Mouse (Mus musculus) lung, embryonic 14.5 days (tissue): Measurements from ENCODE around the gene Sec16a. TPM values are rescaled to one million over a fixed set of nuclear protein-coding genes. Genes with fewer than 3 reads are reported as not detected.
A peak's percentile ranks its signal among the peaks of the same experiment; 100 is the strongest.

ENCODE experiments used
- ATAC-seq: fragments of 200-750 bp; cut with Nextera tagmentation; 2 replicates; pipeline ENCODE4 v1.8.0; 2017; ENCODE audit warnings: mild to moderate bottlenecking, moderate TSS enrichment, moderate library complexity; ENCODE audit not compliant: insufficient read depth
- DNase-seq: peaks from one replicate; pipeline ENCODE4 v3.0.0-alpha.2; 2015
- H3K27ac ChIP-seq: fragments of 300-500 bp; sonication (generic); 2 replicates; pipeline ENCODE4 v1.5.1; 2014; ENCODE audit warnings: low read depth, mild to moderate bottlenecking, moderate library complexity
- H3K27me3 ChIP-seq: fragments of 300-500 bp; sonication (generic); 2 replicates; pipeline ENCODE4 v1.6.1; 2014; ENCODE audit warnings: low read length, control low read depth; ENCODE audit not compliant: insufficient read depth
- H3K36me3 ChIP-seq: fragments of 300-500 bp; sonication (generic); 2 replicates; pipeline ENCODE4 v1.6.1; 2014; ENCODE audit warnings: control low read depth; ENCODE audit not compliant: insufficient read depth
- H3K4me1 ChIP-seq: fragments of 300-500 bp; sonication (generic); 2 replicates; pipeline ENCODE4 v1.6.1; 2014; ENCODE audit warnings: antibody characterized with exemption, control low read depth; ENCODE audit not compliant: insufficient read depth
- H3K4me2 ChIP-seq: fragments of 300-500 bp; sonication (generic); 2 replicates; pipeline ENCODE4 v1.6.1; 2014; ENCODE audit warnings: mild to moderate bottlenecking
- H3K4me3 ChIP-seq: fragments of 300-500 bp; sonication (generic); 2 replicates; pipeline ENCODE4 v1.5.1; 2014; ENCODE audit warnings: low read depth, low read length
- H3K9ac ChIP-seq: fragments of 300-500 bp; sonication (generic); 2 replicates; pipeline ENCODE4 v1.6.1; 2014
- H3K9me3 ChIP-seq: fragments of 300-500 bp; sonication (generic); 2 replicates; pipeline ENCODE4 v1.6.1; 2016; ENCODE audit warnings: low read depth, low read length, control low read depth
- CTCF ChIP-seq: IDR thresholded peaks from 2 replicates; pipeline ENCODE4 v1.5.1; 2016; ENCODE audit warnings: antibody characterized with exemption, low read depth
- WGBS: fragments of 180-500 bp; shearing (Covaris S2); extraction: QIAGEN DNeasy Blood & Tissue Kit; methylation state at CpG from one replicate; pipeline ENCODE4 v1.1.7; 2014; 5-methylcytosine and 5-hydroxymethylcytosine counted together
- polyA plus RNA-seq: library from polyadenylated mRNA; unstranded; fragments of >200 nt; fragmentation: Nextera tagmentation; extraction: Ambion mirVana; gene quantifications from 2 replicates; pipeline ENCODE4 v1.2.1, GENCODE M21; 2014

The Sec16a gene
- polyA plus RNA-seq, 1 experiment from 2014 or later = 36.0 TPM

DNA sequence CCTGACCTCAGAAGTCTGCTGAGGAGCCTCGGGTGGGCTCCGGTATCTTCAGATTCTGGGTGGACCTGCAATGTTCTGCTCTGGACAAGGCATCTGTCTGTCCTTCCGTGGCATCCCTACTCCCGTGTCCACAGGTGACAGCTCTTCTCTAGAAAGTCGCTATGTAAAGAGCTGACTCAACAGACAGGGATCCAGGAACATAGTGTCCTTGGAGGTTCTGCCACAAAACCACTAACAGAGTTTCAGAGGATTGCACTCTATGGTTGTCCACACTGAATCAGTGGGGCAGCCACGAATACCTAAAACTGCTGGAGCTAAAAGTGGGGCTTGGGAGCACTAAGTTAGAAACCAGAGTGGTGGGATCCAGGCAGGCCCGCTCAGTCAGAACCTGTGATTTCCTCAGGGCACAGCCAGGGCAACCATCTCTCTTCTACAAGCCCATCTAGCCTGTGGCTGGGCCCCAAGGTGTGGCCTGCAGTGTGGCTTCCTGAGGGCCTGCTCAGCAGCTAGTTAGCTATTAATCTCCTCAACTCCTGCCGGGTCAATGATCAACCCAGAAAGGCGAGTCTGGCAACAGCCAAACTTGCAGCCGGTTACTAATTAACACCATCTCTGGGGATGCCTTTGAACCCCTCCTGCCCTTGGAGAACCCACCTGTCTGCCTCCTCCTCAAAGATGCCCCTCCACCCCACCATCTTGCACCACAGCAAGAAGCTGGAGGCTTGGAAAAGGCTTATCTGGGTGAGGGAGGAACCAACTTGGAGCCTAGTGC lies 36.9 kb upstream of the Sec16a start:
- Histone ChIP-seq H3K9ac (no peak overlapping the region), H3K4me2 (peak overlapping the region; percentile 37; the same call in 1 of the 2 replicates), H3K9me3 (no peaks in the 10 kb centered on the region), H3K4me3 (no peak overlapping the region), H3K27ac (peak overlapping the region; percentile 91), H3K27me3 (no peaks in the 10 kb centered on the region), H3K36me3 (peaks cover 73% of the 10 kb centered on the region), H3K4me1 (peaks cover 35% of the 10 kb centered on the region)
- 54% methylated on average over 10 of the region's 10 CpGs for WGBS
- DNase-seq (peak; percentile 79), ATAC-seq (peak; percentile 70)
- TF ChIP-seq CTCF = no peak

DNA sequence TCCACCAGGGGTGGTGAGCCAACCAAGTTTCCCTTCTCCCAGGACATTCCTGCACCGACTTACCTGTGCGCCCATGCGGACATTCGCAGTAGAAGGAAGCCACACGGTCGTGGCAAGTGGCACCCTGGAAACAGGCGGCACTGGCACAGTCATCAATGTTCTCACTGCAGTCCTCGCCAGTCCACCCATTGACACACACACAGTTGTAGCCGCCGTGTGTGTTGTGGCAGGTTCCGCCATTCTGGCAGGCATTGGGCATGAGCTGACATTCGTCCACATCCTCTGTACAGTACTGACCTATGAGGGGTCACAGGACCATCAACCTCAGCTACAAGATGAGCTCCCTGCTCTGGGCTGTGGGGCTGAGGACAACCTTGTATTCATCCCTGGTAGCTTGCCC lies 35.9 kb upstream of the Sec16a start:
- TF ChIP-seq CTCF = no peak
- H3K9ac ChIP-seq = no peak overlapping the region
- no peak overlapping the region for H3K27ac ChIP-seq
- peaks cover 25% of the 10 kb centered on the region for H3K4me1 ChIP-seq
- H3K9me3 ChIP-seq = no peaks in the 10 kb centered on the region
- no peak overlapping the region for H3K4me2 ChIP-seq
- H3K4me3 ChIP-seq = no peak overlapping the region
- no peak for DNase-seq
- H3K27me3 ChIP-seq = no peaks in the 10 kb centered on the region
- WGBS = 90% methylated on average over 12 of the region's 12 CpGs
- H3K36me3 ChIP-seq = peaks cover 83% of the 10 kb centered on the region
- no peak for ATAC-seq

DNA sequence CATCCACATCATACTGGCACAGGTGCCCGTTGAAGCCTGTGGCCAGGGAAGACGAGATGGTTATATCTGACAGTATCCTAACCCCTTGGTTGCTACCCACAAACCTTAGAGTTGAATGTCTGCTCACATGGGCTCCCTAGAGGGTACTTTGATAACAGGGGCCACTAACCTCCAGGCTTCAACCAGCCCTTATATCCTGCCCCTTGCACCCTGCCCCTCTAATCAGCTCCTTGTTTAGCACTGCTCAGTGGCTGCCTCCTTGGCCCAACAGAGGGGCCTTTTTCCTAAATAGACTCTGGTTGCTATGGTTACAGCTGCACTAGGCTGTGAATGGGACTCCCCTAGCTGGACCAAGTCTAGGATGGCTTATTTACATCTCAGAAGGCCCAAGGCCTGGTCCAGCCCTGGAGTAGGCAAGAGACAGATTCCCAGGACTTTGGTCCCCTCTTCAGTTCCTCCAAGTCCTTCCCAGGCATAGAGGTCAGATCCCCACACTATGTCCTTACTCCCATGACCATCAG lies 33.7 kb upstream of the Sec16a start:
- ATAC-seq (no peak), DNase-seq (no peak)
- Histone ChIP-seq H3K9me3 (no peaks in the 10 kb centered on the region), H3K4me1 (peaks cover 12% of the 10 kb centered on the region; the same call in 1 of the 2 replicates), H3K4me2 (no peak overlapping the region), H3K27me3 (no peaks in the 10 kb centered on the region), H3K4me3 (no peak overlapping the region), H3K27ac (no peak overlapping the region), H3K36me3 (peaks cover 86% of the 10 kb centered on the region), H3K9ac (no peak overlapping the region)
- 87% methylated on average over 2 of the region's 2 CpGs for WGBS
- no peak for TF ChIP-seq CTCF

DNA sequence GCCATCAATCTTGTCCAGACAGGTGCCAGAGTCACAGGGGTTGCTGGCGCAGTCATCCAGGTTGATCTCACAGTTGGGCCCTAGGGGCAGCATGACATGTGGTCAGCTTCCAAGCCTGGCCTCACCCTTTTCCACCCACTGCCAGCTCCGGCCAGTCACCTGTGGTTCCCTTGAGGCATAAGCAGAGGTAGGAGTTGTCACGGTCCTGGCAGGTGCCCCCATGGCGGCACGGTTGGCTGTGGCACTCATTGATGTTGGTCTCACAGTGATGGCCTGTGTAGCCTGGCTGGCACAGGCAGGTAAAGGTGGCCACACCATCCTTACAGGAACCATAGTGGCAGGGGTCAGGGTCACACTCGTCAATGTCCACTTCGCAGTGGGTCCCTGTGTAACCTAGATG lies 32.9 kb upstream of the Sec16a start:
- TF ChIP-seq CTCF = no peak
- H3K27ac ChIP-seq = 0 out of 2 replicates have a peak overlapping the region, but pooled peaks have one; percentile 8
- DNase-seq (no peak), ATAC-seq (no peak)
- no peak overlapping the region for H3K4me2 ChIP-seq
- no peaks in the 10 kb centered on the region for H3K27me3 ChIP-seq
- H3K4me3 ChIP-seq = no peak overlapping the region
- peaks cover 4% of the 10 kb centered on the region; the same call in 1 of the 2 replicates for H3K4me1 ChIP-seq
- H3K9me3 ChIP-seq = no peaks in the 10 kb centered on the region
- H3K36me3 ChIP-seq = peaks cover 90% of the 10 kb centered on the region
- H3K9ac ChIP-seq = no peak overlapping the region
- WGBS = 93% methylated on average over 7 of the region's 7 CpGs

DNA sequence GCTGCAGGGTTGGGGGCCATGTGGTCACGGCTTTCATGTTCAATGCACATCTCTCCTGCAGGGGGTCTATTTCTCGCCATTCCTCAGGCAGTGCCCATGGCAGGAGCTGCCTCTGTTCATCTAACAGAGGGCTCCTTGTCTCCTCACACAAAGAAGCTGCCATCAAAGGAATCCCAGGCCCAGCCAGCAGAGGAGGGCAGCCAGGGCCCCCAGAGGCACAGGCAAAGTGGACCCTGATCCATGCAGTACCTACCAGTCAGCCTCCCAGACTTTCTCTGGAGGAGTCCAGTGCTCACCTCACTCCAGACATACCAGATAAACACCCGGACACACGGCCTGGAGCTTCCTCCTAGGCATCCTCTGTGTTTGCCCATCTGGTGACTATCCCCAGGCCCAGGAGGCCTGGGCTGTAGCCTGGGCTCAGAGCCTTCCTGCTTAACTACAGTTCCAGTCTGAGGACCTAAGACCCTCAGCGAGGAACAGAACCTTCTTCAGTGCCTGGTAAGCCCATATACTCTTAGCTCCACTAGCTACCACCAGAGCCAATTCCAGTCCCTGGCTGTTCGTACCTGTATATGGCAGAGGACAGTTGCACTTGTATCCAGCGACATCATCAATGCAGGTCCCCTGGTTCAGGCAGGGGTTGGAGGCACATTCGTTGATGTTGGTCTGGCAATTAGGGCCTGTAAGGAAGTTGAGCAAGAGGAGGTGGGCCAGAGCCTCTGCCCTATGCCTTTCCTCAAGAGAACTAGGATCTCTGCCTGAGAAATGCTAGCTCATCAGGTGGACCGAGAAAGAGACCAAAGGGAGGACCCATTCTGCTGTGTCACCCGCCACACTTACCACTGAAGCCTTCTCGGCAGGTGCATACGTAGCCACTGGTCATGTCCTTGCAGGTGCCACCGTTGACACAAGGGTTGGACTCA lies 30.8 kb upstream of the Sec16a start:
- peak overlapping the region; percentile 11; the same call in 1 of the 2 replicates for H3K9ac ChIP-seq

DNA sequence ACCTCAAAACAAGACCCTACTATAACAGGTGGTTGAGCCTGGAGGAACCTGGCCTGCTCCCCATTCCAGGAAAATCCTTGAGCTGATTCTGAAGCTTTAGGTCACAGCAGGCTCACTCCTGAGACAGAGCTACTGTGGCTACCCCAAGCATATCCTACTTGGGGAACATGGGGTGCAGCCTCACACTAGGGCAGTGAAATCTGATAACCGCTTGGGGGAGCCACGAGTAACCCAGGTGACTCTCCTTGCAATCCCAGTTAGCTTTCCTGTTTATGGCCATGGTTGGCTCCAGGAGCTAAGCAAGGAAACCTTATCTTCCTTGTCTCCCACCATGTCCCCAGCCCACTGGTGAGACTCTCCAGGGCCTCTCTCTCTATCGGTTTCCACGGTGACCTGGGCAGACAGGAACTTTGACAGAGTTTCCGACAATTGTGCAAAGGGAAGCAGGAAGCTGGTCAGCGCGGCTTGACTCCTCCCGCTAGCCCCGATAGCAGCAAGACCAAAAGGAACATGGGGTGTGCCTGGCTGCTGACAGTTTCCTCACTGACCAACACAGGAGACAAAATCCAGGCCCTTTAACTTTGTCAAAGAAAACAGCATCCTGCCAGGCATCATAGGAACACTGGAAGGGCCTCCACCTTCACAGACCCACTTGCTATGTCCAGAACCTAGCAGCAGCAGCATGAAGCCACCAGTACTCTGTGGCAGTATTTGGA lies 29.9 kb upstream of the Sec16a start:
- peak overlapping the region; percentile 80; the same call in 1 of the 2 replicates for H3K27ac ChIP-seq
- no peaks in the 10 kb centered on the region for H3K27me3 ChIP-seq
- TF ChIP-seq CTCF = peak; percentile 50
- H3K36me3 ChIP-seq = peaks cover 99% of the 10 kb centered on the region
- ATAC-seq (peak; percentile 48; the same call in 1 of the 2 replicates), DNase-seq (peak; percentile 69)
- peak overlapping the region; percentile 11; the same call in 1 of the 2 replicates for H3K9ac ChIP-seq
- H3K9me3 ChIP-seq = no peaks in the 10 kb centered on the region
- WGBS = 38% methylated on average over 9 of the region's 9 CpGs
- no peak overlapping the region for H3K4me3 ChIP-seq
- no peaks in the 10 kb centered on the region for H3K4me1 ChIP-seq
- no peak overlapping the region for H3K4me2 ChIP-seq

More for the DNA sequence above, 30.8 kb upstream of the Sec16a start:
- peak overlapping the region; percentile 80 for H3K27ac ChIP-seq
- no peak overlapping the region for H3K4me3 ChIP-seq
- 71% methylated on average over 13 of the region's 13 CpGs for WGBS
- 0 out of 2 replicates have a peak, but pooled peaks have one; percentile 6 for TF ChIP-seq CTCF
- no peak overlapping the region for H3K4me2 ChIP-seq
- H3K4me1 ChIP-seq = no peaks in the 10 kb centered on the region
- no peaks in the 10 kb centered on the region for H3K27me3 ChIP-seq
- no peaks in the 10 kb centered on the region for H3K9me3 ChIP-seq
- no peak for DNase-seq
- peaks cover 99% of the 10 kb centered on the region for H3K36me3 ChIP-seq
- ATAC-seq = peak; percentile 20; the same call in 1 of the 2 replicates
